Mouse (Mus musculus) urinary bladder, postnatal 14 days (tissue): ENCODE results near the gene Mdm2.
"Not testable (repeated sequence)": the region's sequence is repeated elsewhere in the genome, so short reads cannot be mapped to it uniquely, and the experiment has no call there.

Experiments used
- DNase-seq: peaks from one replicate; pipeline ENCODE4 v3.0.0; 2021; ENCODE audit warnings: low spot score

Gene Mdm2

DNA sequence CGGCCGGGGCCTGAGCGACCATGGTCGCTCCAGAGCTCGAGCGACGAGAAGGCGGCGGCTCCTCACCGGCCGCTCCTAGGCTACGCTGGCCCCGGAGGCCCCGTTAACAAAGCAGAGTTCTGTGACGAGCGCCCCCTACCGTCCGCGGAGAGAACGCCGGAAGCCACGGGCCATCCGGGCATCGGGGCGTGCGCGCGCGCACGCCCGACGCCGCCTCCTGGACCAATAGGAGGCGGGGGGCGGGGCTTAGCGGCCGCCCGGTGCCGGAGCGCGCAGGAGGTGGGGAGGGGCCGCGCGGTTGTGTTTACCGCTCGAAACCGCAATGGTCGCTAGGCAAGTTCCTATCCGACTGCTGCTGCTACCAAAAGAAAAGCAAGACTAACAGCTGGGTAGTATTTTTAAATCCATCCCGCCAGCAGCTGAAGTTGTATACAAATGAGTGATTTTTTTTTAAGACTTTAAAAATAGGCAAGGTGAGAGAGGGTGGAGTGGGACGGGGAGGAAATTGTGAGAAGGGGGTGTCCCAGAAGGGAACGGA, at the start of gene Mdm2:
Gene Mdm2, minus strand, starts transcription at position 155 of the 538 bp plus-strand sequence.
- DNase-seq: peak; percentile 98

DNA sequence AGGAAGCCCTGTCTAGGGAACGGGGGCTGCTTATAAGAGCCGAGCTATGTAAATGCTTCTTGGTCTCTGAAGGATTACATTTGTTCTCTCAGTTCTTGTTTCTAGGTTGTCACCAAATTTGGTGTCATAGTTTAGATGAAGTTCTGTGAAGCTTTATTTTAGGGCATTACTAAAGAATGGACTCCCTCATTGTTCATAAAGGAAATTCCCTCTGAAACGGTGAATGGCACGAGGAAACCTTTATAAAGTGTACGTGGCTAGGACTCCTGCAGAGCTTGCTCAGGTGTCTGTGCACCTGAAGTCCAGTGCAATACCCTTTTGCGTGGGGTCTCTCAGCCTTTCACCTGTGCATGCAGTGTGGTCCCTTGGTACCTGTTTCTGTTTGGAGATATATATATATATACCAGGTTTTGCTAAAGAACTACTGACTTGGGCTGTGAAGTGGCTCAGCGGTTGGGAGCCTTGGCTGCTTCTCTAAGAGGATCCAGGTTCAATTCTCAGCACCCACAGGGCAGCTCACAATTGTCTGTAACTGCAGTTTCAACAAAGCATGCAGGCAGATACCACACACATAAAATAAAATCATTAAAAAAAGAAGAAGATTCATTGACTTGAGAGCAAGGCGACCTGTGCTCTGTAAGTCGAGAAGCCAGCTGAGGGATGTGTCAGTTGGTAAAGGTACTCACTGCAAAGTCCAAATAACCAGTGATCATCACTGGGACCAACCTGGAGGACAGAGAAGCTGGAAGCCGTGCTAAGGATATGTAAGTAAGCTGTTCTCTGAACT, 49.5 kb upstream of the Mdm2 start:
- no peak for DNase-seq

DNA sequence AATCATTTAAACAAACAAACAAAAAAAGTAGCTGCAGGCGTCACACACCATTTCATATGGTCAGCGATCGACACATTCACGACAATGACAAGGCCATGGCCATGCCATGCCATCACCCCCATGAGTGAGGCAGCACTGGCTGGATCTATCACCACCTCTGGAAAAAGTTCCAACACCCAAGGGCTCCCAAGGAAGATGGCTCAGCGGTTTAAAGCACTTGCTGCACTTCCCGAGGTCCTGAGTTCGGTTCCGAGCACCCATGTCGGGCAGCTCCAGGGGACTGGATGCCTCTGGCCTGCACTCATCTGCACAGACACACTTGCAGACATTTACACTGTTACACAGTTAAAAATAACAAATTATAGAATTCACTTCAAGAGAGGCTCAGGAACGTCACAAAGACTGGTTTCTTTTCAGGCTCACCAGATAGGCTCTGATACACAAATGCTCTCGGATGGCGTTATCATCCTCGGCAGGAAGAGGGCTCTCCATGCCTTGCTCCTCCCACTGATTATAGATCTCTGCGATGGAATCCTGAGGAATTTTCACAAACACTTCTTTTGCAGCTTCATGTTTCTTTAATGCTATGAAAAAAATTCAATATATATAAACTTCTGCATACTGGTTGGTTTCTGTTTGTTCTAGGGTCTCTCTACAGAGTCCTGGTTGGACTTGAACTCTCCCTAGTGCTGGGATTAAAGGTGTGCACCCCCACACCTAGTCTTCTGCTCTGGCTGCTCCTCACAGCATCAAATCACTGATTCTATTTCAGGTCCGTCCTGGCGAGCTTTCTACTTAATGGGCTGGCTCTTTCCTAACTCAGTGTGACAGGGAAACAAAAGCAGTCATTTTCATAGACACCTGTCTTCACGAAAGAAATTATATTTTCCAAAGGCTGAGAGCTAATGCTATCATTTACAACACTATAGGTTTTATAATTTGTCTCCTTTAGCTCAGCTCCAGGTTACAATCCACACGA, 48.5 kb upstream of the Mdm2 start:
- DNase-seq: no peak

DNA sequence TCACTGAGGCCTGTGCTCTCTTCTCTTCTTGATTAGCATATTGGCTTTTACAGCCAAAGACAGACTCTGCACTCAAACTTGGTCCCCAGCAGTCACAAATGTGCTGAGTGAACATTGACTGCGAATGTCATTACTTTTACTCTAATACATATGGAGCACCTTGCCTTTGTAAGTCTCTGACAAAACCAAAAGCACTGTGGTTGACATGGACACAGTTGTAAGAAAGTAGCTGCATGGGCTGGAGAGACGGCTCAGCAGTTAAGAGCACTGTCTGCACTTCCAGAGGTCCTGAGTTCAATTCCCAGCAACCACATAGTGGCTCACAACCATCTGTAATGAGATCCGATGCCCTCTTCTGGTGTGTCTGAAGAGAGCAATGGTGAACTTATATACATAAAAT, 47.8 kb upstream of the Mdm2 start:
- not testable (repeated sequence) for DNase-seq

- no peak for DNase-seq
Observed at GRCm38 (mm10) chr10:117757796-117758342, 47.3 kb upstream of the Mdm2 start.

DNA sequence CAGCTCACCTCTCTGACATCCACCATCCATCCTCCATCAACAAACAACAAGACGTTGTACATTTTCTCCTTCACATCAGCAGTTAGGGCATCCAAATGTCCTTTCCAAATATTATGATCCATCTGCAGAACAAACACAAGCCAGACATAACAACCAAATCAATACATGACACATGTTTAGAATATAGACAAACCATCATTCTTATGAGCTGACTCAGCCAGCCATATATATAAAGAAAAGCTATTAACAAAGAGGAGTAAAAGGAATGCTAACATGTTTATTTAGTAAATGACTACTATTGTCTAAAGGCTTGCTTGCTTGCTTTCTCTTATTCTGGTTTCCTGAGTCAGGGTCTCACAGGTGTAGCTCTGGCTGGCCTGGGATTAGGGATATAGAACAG, 46.7 kb upstream of the Mdm2 start:
- no peak for DNase-seq

DNA sequence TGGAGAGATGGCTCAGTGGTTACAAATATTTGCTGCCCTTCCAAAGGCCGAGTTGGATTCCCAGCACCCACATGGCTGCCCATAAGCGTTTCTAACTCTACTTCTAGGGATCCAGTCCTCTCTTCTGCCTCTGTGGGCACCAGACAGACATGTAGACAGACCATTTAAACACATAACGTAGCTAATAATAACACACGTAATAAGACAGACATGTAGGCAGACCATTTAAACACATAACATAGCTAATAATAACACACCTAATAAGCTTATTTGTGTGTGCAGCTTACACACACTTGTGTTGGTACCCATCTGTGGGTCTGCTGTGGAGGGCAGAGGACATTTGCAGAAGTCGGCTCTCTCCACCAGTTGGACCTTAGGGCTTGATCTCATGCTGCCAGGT, 46.2 kb upstream of the Mdm2 start:
- DNase-seq: no peak

DNA sequence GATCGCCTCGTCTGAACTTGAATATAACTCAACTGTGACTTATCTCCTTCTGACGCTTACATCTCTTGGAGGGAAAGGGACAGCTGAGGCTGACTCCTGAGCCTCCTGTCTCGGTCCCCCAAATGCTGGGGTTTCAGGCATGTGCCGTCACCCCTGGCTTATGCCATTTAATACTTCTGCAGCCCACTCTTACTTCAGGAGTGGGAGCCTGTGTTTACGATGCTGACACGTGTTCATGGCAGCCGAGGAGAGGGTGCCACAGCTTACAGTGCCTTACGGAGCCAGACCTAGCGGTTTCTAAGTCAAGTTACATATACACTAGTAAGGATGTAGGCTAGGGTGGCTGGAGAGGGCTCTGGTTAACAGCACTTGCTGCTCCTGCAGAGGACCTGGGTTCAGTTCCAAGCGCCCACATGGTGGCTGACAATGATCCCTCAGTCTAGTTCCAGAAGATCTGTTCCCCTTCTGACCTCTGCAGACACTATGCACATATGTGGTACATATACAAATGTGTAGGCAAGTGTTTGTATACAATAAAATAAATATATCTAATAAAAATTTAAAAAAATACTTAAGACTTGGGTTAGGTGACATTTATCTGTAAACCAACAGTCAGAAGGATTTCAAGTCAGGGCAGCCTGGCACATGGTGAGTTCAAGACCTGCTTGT, 45.4 kb upstream of the Mdm2 start:
- no peak for DNase-seq

GRCm38 (mm10) chr10:117755086-117755798, 44.7 kb upstream of the Mdm2 start:
- DNase-seq: no peak

DNA sequence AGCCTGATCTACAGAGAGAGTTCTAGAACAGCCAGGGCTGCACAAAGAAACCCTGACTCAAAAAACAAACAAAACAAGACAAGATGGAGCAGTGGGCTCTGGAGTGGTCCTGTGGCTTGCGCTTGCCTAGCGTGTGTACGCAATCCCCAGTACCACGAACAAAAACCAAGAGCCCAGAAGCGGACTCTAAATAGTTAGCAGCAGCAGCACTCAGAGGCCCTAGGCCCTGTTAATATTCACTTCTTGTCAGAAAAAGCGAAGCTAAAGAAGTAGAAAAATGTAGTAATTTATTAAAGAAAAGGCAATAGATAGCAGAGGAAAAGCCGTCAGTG, 44.0 kb upstream of the Mdm2 start:
- DNase-seq: no peak

GRCm38 (mm10) chr10:117753711-117754608, 43.4 kb upstream of the Mdm2 start:
- no peak for DNase-seq

DNA sequence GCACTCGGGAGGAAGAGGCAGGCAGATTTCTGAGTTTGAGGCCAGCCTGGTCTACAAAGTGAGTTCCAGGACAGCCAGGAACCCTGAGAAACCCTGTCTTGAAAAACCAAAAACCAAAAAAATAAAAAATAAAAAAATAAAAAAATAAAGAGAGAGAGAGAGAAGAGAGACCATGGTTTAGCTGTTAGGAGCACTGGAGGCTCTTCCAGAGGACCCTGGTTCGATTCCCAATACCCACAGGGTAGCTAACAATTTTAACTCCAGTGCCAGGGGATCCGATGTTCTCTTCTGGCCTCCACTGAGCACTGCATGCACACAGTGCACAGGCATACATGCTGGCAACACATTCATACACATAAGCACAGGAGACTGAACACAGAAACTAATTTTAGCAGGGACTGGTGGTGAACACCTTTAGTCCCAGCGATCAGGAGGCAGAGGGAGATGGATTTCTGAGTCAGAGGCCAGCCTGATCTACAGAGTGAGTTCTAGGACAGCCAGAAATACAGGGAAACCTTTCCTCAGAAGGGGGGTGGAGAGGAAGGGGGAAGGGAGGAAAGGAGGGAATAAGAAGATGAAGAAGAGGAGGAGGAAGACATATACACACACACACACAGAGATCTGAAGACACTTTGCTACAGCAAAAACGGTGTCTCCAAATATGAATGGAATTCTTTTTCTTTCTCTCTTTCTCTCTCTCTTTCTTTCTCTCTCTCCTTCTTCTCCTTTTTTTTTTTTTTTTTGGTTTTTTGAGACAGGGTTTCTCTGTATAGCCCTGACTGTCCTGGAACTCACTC, 42.5 kb upstream of the Mdm2 start:
- DNase-seq: no peak

- DNase-seq: no peak
Observed at GRCm38 (mm10) chr10:117752304-117752821, 41.8 kb upstream of the Mdm2 start.

GRCm38 (mm10) chr10:117751744-117752143, 41.2 kb upstream of the Mdm2 start:
- DNase-seq: no peak

GRCm38 (mm10) chr10:117751282-117751610, 40.7 kb upstream of the Mdm2 start:
- no peak for DNase-seq

GRCm38 (mm10) chr10:117750529-117751281, 40.1 kb upstream of the Mdm2 start:
- DNase-seq: no peak

- DNase-seq: no peak
Observed at GRCm38 (mm10) chr10:117749787-117750343, 39.3 kb upstream of the Mdm2 start.

DNA sequence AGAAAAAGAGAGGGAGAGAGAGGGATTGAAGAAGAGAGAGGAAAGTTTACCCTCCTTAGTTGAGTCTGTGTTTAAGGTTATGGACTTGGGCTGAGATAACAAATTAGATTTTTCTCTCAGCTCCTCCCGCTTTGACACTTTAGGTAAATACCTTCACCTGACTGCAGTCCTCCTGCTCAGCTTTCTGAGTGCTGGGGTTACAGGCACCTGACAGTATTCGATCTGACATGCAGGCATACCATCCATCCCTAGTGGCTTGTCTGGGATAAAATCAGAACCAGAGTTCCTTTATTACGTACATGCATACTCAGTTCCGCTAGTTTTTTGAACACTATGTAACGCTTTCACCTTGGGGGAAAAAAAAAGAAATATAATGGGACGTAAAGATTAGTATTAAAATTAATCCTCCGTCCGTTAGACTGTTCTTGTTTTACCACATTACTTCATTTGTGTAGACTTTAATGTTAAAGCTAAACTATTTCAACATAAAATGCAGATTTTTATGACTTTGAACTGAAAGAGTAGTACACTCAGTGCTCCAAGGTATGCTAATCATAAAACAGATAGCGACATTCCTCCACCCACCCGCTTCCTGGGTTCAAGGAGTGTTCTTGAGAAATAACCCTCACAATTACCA, 38.6 kb upstream of the Mdm2 start:
- DNase-seq: no peak
